Mouse (Mus musculus) MEL (cell line): Measurements from ENCODE around the gene Naif1.

Source experiments
- JUND ChIP-seq: IDR thresholded peaks from 2 replicates; pipeline ENCODE4 v1.6.1; 2011; ENCODE audit warnings: low read depth, mild to moderate bottlenecking, improper control_type of control experiment, low read length
- MXI1 ChIP-seq: IDR thresholded peaks from 2 replicates; pipeline ENCODE4 v1.6.1; 2011; ENCODE audit warnings: mild to moderate bottlenecking, low read depth, low read length, improper control_type of control experiment

DNA sequence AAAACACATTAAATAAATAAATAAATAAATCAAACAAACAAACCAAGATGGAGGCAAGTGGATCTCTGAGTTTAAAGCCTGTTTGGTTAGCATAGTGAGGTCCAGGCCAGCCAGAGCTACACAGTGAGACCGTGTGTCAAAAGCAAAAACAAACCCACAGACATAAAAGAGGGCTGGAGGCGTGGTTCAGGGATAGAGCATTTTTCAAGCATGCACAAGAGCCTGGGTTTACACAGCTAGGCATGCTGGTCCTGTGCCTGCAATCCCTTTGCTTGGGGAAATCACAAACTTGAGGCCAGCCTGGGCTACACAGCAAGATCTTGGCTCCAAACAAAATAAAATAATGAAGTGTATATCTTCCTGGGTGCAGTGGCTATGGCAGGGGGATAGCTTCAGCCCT lies 42.4 kb downstream of the Naif1 start:
- no peak for TF ChIP-seq MXI1
- no peak for TF ChIP-seq JUND
